Mouse (Mus musculus): ENCODE measurements around the gene Zbtb42. TPM values are rescaled to one million over a fixed set of nuclear protein-coding genes. Genes with fewer than 3 reads are reported as not detected.

The Zbtb42 gene
- polyA plus RNA-seq, 1 experiment from 2014 or later: 5.1 TPM

DNA sequence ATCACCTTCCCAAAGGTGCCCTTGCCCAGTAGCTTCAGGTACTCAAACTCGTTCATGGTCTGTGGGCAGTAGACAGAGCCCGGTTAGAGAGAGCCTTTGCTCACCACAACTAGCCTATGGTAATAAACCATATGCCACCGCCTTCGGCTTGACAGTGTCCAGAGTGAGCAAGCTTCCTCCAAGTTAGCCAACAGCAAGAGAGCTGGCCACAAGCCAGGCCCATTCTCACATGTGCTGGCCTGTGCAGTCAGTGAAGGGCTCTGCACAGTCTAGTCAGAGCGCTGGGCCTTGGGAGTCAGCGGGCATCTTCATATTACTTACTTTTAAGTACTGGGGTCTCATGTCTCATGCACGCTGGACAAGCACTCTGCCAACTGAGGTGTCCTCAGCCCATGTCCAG is 20.0 kb upstream of the Zbtb42 start:
- no peak overlapping the region for H3K27ac ChIP-seq (ENCODE audit: low read depth, low read length)
- peaks cover 33% of the 10 kb centered on the region for H3K4me1 ChIP-seq (ENCODE audit: control insufficient read depth, insufficient read depth, low read length)
- no peak for ATAC-seq (ENCODE audit: low FRiP score)
- 95% methylated on average over 7 of the region's 7 CpGs for WGBS
- H3K9ac ChIP-seq (ENCODE audit: low read length): no peak overlapping the region
- H3K9me3 ChIP-seq (ENCODE audit: control insufficient read depth, low read length): no peaks in the 10 kb centered on the region
- H3K27me3 ChIP-seq (ENCODE audit: control insufficient read depth, insufficient read depth, low read length): no peaks in the 10 kb centered on the region
- H3K4me3 ChIP-seq (ENCODE audit: low read depth, low read length): no peak overlapping the region
- H3K36me3 ChIP-seq (ENCODE audit: control insufficient read depth, insufficient read depth, low read length): peaks cover 46% of the 10 kb centered on the region
- no peak for DNase-seq (ENCODE audit: low spot score, missing footprints)
- H3K4me2 ChIP-seq: no peak overlapping the region

DNA sequence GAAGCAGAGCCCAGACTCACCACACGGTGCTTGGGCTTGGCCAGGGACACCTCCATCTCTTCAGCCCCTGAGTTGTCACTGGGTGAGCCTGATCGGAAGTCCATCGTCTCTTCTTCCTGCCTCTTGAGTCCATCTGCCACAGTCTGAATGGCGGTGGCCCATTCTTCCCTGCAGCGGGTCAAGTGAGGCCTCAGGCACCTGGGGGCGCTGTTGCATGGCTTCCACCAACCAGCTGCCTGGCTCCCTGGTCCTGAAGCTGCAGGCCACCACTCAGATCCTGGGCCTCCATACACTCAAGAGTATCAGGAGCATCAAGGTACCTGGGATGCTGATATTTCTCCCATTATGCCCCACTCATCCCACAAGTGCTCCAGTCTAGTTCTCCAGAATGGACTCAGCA is 19.5 kb upstream of the Zbtb42 start:
- H3K9me3 ChIP-seq (ENCODE audit: control insufficient read depth, low read length): no peaks in the 10 kb centered on the region
- no peak overlapping the region for H3K27ac ChIP-seq (ENCODE audit: low read depth, low read length)
- WGBS: 75% methylated on average over 6 of the region's 6 CpGs
- peaks cover 46% of the 10 kb centered on the region for H3K36me3 ChIP-seq (ENCODE audit: control insufficient read depth, insufficient read depth, low read length)
- DNase-seq (ENCODE audit: low spot score, missing footprints) (no peak), ATAC-seq (ENCODE audit: low FRiP score) (no peak)
- no peak overlapping the region for H3K9ac ChIP-seq (ENCODE audit: low read length)
- no peaks in the 10 kb centered on the region for H3K27me3 ChIP-seq (ENCODE audit: control insufficient read depth, insufficient read depth, low read length)
- peaks cover 38% of the 10 kb centered on the region for H3K4me1 ChIP-seq (ENCODE audit: control insufficient read depth, insufficient read depth, low read length)
- H3K4me3 ChIP-seq (ENCODE audit: low read depth, low read length): no peak overlapping the region
- no peak overlapping the region for H3K4me2 ChIP-seq

DNA sequence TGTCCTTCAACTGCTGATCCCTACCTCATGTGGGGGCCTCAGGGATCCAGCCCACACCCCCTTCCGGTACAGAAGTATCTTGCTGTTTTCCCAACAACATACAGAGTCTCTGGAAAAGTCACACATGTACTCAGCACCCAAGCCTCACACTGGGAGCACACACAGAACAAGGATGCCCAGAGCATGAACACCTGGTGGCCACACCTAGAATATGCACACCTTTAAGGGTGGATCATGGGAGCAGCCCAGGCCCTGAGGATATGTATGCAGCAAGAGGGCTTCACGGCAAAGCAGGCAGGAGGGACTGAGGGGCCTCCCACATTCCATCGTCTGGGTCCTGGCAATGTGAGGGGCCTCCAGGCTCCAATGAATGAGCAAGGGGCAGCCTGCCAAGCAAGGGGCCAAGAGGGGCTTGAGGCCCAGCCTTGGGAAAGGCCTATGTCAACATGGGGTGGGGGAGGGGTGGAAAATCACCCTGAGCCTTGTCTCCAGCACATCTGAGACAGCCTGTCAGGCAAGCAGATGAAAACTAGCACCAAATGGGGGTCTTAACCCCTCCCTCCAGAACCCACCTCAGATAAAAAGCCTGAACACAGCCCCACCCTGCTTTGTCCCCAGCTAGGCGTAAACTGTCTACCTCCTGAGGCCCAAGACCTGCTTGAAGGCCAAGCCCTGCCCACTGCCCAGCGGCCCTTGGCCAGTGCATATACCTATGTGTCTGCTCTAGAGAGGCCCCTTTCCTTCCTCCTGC is 17.9 kb upstream of the Zbtb42 start:
- WGBS: 35% methylated on average over 5 of the region's 5 CpGs
- Histone ChIP-seq H3K27me3 (ENCODE audit: control insufficient read depth, insufficient read depth, low read length) (no peaks in the 10 kb centered on the region), H3K36me3 (ENCODE audit: control insufficient read depth, insufficient read depth, low read length) (peaks cover 40% of the 10 kb centered on the region), H3K9ac (ENCODE audit: low read length) (peak overlapping the region; percentile 44; the same call in 1 of the 2 replicates), H3K4me2 (peak overlapping the region; percentile 28), H3K27ac (ENCODE audit: low read depth, low read length) (peak overlapping the region; percentile 84), H3K4me3 (ENCODE audit: low read depth, low read length) (no peak overlapping the region), H3K9me3 (ENCODE audit: control insufficient read depth, low read length) (no peaks in the 10 kb centered on the region), H3K4me1 (ENCODE audit: control insufficient read depth, insufficient read depth, low read length) (peaks cover 55% of the 10 kb centered on the region)
- peak; percentile 77 for ATAC-seq (ENCODE audit: low FRiP score)
- peak; percentile 94 for DNase-seq (ENCODE audit: low spot score, missing footprints)

DNA sequence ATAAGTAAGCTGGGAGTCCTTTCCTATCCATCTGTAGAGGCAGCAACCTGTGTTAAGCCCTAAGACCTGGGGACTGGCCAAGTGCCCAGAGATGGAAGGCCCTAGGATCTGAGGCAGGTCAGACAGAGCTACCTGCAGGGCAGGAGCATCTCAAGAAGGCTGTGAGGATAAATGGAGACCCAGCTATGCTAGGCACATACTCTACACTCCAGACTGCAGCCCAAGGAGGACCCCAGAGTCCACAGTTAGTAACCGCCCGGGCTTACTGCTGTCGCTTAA is 17.4 kb upstream of the Zbtb42 start:
- H3K36me3 ChIP-seq (ENCODE audit: control insufficient read depth, insufficient read depth, low read length): peaks cover 37% of the 10 kb centered on the region
- H3K4me1 ChIP-seq (ENCODE audit: control insufficient read depth, insufficient read depth, low read length): peaks cover 56% of the 10 kb centered on the region
- no peaks in the 10 kb centered on the region for H3K27me3 ChIP-seq (ENCODE audit: control insufficient read depth, insufficient read depth, low read length)
- peak overlapping the region; percentile 18 for H3K4me2 ChIP-seq
- no peaks in the 10 kb centered on the region for H3K9me3 ChIP-seq (ENCODE audit: control insufficient read depth, low read length)
- 80% methylated on average over 3 of the region's 3 CpGs for WGBS
- H3K4me3 ChIP-seq (ENCODE audit: low read depth, low read length): no peak overlapping the region
- ATAC-seq (ENCODE audit: low FRiP score): no peak; the same call in 1 of the 2 replicates
- DNase-seq (ENCODE audit: low spot score, missing footprints): no peak
- peak overlapping the region; percentile 44; the same call in 1 of the 2 replicates for H3K9ac ChIP-seq (ENCODE audit: low read length)
- H3K27ac ChIP-seq (ENCODE audit: low read depth, low read length): peak overlapping the region; percentile 84

GRCm38 (mm10) chr12:112661851-112662250 is 16.8 kb upstream of the Zbtb42 start:
- ATAC-seq (ENCODE audit: low FRiP score) (no peak), DNase-seq (ENCODE audit: low spot score, missing footprints) (no peak)
- Histone ChIP-seq H3K9ac (ENCODE audit: low read length) (peak overlapping the region; percentile 44), H3K4me1 (ENCODE audit: control insufficient read depth, insufficient read depth, low read length) (peaks cover 56% of the 10 kb centered on the region), H3K27me3 (ENCODE audit: control insufficient read depth, insufficient read depth, low read length) (no peaks in the 10 kb centered on the region), H3K4me2 (no peak overlapping the region), H3K9me3 (ENCODE audit: control insufficient read depth, low read length) (no peaks in the 10 kb centered on the region), H3K27ac (ENCODE audit: low read depth, low read length) (peak overlapping the region; percentile 84), H3K4me3 (ENCODE audit: low read depth, low read length) (no peak overlapping the region), H3K36me3 (ENCODE audit: control insufficient read depth, insufficient read depth, low read length) (peaks cover 35% of the 10 kb centered on the region)
- WGBS: 78% methylated on average over 9 of the region's 9 CpGs

GRCm38 (mm10) chr12:112663303-112663702 is 15.3 kb upstream of the Zbtb42 start:
- no peaks in the 10 kb centered on the region for H3K27me3 ChIP-seq (ENCODE audit: control insufficient read depth, insufficient read depth, low read length)
- 89% methylated on average over 11 of the region's 11 CpGs for WGBS
- H3K9ac ChIP-seq (ENCODE audit: low read length): peak overlapping the region; percentile 15; the same call in 1 of the 2 replicates
- H3K27ac ChIP-seq (ENCODE audit: low read depth, low read length): peak overlapping the region; percentile 82
- H3K4me3 ChIP-seq (ENCODE audit: low read depth, low read length): no peak overlapping the region
- peaks cover 56% of the 10 kb centered on the region for H3K4me1 ChIP-seq (ENCODE audit: control insufficient read depth, insufficient read depth, low read length)
- no peaks in the 10 kb centered on the region for H3K9me3 ChIP-seq (ENCODE audit: control insufficient read depth, low read length)
- H3K4me2 ChIP-seq: no peak overlapping the region
- H3K36me3 ChIP-seq (ENCODE audit: control insufficient read depth, insufficient read depth, low read length): peaks cover 32% of the 10 kb centered on the region
- DNase-seq (ENCODE audit: low spot score, missing footprints) (no peak), ATAC-seq (ENCODE audit: low FRiP score) (no peak)

GRCm38 (mm10) chr12:112663716-112664115 is 14.9 kb upstream of the Zbtb42 start:
- Histone ChIP-seq H3K9ac (ENCODE audit: low read length) (peak overlapping the region; percentile 39), H3K36me3 (ENCODE audit: control insufficient read depth, insufficient read depth, low read length) (peaks cover 32% of the 10 kb centered on the region), H3K4me3 (ENCODE audit: low read depth, low read length) (no peak overlapping the region), H3K9me3 (ENCODE audit: control insufficient read depth, low read length) (no peaks in the 10 kb centered on the region), H3K27me3 (ENCODE audit: control insufficient read depth, insufficient read depth, low read length) (no peaks in the 10 kb centered on the region), H3K4me1 (ENCODE audit: control insufficient read depth, insufficient read depth, low read length) (peaks cover 56% of the 10 kb centered on the region), H3K4me2 (peak overlapping the region; percentile 1; the same call in 1 of the 2 replicates), H3K27ac (ENCODE audit: low read depth, low read length) (peak overlapping the region; percentile 82)
- WGBS: 88% methylated on average over 12 of the region's 12 CpGs
- ATAC-seq (ENCODE audit: low FRiP score): no peak; the same call in none of the 2 replicates
- no peak for DNase-seq (ENCODE audit: low spot score, missing footprints)

DNA sequence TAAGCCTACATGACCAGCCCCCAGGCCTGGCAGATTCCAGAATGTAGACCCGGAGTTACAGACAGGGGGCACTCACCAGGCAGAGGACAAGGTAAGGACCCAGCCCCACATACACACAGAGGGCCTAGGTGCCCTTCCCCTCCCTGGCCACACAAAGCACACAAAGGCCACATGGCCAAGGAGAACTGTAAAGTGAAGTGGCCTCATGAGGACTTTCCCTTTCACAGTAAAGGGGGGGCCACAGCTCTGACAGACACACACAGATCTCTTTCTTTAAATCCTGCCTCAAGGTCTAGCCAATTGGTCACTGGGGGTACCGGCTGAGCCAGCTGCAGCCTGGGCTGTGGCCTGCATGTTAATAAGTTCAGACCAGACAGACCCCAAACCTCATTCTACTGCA is 14.5 kb upstream of the Zbtb42 start:
- no peaks in the 10 kb centered on the region for H3K9me3 ChIP-seq (ENCODE audit: control insufficient read depth, low read length)
- H3K27me3 ChIP-seq (ENCODE audit: control insufficient read depth, insufficient read depth, low read length): no peaks in the 10 kb centered on the region
- peaks cover 56% of the 10 kb centered on the region for H3K4me1 ChIP-seq (ENCODE audit: control insufficient read depth, insufficient read depth, low read length)
- peak overlapping the region; percentile 39 for H3K9ac ChIP-seq (ENCODE audit: low read length)
- DNase-seq (ENCODE audit: low spot score, missing footprints) (no peak), ATAC-seq (ENCODE audit: low FRiP score) (peak; percentile 74)
- peaks cover 31% of the 10 kb centered on the region for H3K36me3 ChIP-seq (ENCODE audit: control insufficient read depth, insufficient read depth, low read length)
- peak overlapping the region; percentile 82 for H3K27ac ChIP-seq (ENCODE audit: low read depth, low read length)
- 34% methylated on average over 2 of the region's 2 CpGs for WGBS
- H3K4me3 ChIP-seq (ENCODE audit: low read depth, low read length): no peak overlapping the region
- H3K4me2 ChIP-seq: peak overlapping the region; percentile 1; the same call in 1 of the 2 replicates

GRCm38 (mm10) chr12:112664656-112665055 is 14.0 kb upstream of the Zbtb42 start:
- peaks cover 56% of the 10 kb centered on the region for H3K4me1 ChIP-seq (ENCODE audit: control insufficient read depth, insufficient read depth, low read length)
- no peak for ATAC-seq (ENCODE audit: low FRiP score)
- H3K27ac ChIP-seq (ENCODE audit: low read depth, low read length): peak overlapping the region; percentile 82
- H3K4me2 ChIP-seq: 0 out of 2 replicates have a peak overlapping the region, but pooled peaks have one; percentile 4
- WGBS: 74% methylated on average over 5 of the region's 5 CpGs
- DNase-seq (ENCODE audit: low spot score, missing footprints): no peak
- peak overlapping the region; percentile 27; the same call in 1 of the 2 replicates for H3K9ac ChIP-seq (ENCODE audit: low read length)
- H3K27me3 ChIP-seq (ENCODE audit: control insufficient read depth, insufficient read depth, low read length): no peaks in the 10 kb centered on the region
- H3K36me3 ChIP-seq (ENCODE audit: control insufficient read depth, insufficient read depth, low read length): peaks cover 32% of the 10 kb centered on the region
- H3K9me3 ChIP-seq (ENCODE audit: control insufficient read depth, low read length): no peaks in the 10 kb centered on the region
- H3K4me3 ChIP-seq (ENCODE audit: low read depth, low read length): no peak overlapping the region
